Mouse (Mus musculus): ENCODE data around the gene Rps15. TPM values are rescaled to one million over a fixed set of nuclear protein-coding genes. Genes with fewer than 3 reads are reported as not detected.

Rps15 gene
- 539 and 578 TPM in 2 replicates for total RNA-seq (2023)

DNA sequence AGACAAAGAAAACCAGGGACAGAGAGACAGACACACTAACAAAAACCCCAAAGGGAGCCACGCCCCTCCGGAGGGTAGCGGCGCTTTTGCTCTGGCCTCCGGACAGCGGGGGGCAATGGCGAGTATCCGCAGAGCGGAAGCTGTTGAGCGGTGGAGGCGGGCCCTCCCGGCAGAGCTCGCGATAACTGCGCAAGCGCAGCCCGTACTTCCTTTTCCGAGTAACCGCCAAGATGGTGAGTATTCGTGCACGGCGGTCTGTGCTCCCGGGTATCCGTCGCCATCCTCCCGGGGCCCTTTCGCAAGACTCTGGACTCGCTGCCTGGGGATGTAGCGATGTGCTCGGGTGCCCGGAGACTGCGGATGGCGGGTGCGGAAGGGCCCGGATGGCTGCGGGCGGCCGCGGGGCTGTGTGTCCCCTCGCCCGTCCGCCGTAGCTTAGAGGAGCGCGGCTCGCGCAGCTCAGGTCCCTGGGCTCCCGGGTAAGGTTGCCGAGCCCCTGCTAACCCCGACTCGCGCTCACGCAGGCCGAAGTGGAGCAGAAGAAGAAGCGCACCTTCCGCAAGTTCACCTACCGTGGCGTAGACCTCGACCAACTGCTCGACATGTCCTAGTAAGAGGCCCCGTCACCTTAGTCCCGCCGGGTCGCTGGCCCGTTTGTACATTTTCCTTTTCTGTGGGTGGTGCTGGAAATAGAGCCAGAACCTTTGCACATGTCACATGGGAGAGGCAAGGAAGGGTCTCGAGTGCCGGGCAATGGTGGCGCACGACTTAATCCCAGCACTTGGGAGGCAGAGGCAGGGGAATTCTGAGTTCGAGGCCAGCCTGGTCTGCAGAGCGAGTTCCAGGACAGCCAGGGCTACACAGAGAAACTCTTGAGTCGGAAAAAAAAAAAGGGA lies at the start of gene Rps15:
Rps15 (plus strand) TSS at position 203 of the 896 bp plus-strand sequence.

DNA sequence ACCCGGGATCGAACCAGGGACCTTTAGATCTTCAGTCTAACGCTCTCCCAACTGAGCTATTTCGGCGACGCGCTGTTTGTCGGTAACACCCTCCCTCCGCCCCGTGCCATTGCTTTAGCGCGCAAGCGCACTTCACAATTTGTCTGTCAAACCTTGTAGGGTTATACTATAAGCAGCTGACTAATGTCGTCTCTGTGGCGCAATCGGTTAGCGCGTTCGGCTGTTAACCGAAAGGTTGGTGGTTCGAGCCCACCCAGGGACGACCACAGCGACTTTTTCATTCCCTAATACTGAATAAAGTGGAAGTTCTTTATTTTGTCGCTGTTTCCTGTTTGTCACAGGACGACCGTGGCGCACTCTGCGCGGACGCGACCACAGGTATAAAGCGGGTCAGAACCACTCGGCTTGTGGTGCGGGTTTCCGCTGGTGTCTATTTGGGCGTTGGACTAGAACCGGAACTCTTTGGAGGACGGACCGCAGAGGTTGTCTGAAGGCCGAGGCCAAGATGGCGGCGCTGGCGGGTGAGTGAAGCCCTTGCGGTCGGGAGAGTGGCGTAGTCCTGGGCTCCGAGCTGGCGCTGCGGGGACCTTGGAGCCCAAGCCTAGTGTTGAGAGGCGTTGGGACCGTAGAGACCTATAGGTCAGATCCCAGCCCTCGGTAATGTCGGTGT lies 43.1 kb upstream of the Rps15 start, which contains the start of gene Ndufs7:
Ndufs7 (plus strand) TSS at position 151 of the 670 bp plus-strand sequence.

GRCm38 (mm10) chr10:80260642-80261584 lies 31.3 kb upstream of the Rps15 start, which contains the start of the genes Gamt and Dazap1:
Gamt (minus strand) TSS chr10:80261012.
Dazap1 (plus strand) TSS chr10:80261486.

GRCm38 (mm10) chr10:80295618-80296425 lies 3.6 kb downstream of the Rps15 start, which contains the start of gene Apc2:
Apc2 (plus strand) TSS chr10:80295977.

DNA sequence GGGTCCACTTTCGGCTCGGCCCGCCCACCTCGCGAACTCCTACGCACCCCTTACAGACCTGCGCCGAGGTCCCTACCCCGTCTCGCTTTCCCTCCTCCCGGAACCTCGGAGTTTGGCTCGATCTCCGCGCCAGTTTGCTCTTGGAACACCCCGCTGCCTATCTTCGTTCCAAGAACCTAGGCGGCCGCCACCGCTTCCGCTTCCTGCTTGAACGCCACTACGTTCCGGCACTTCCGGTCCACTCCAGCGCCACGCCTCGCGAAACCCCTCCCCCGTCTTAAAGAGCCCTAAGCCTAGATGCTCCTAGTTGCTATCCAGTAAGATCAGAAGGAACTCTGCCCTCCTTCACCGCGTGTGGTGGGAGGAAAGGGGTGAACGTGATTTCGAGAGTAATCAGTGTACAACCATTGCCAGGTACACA lies 28.1 kb downstream of the Rps15 start, which contains the start of gene 2310011J03Rik:
2310011J03Rik (minus strand) TSS at position 198 of the 421 bp plus-strand sequence.

GRCm38 (mm10) chr10:80329273-80330081 lies 37.2 kb downstream of the Rps15 start, which contains the start of the genes Pcsk4 and Reep6:
Pcsk4 (minus strand) TSS chr10:80329498.
Reep6 (plus strand) TSS chr10:80329953.

Other genes starting within 250 kb of the Rps15 start
- 228 and 229 TPM in 2 replicates for gene Gpx4, start 245.3 kb upstream of the Rps15 start, total RNA-seq (2023)
- gene Sbno2, start 186.9 kb upstream of the Rps15 start, total RNA-seq (2023): 164 and 210 TPM in 2 replicates
- 193 and 249 TPM in 2 replicates for gene Stk11, start 176.7 kb upstream of the Rps15 start, total RNA-seq (2023)
- gene Atp5d, start 153.8 kb upstream of the Rps15 start, total RNA-seq (2023): 81.5 and 92.7 TPM in 2 replicates
- gene Cbarp, start 151.6 kb upstream of the Rps15 start, total RNA-seq (2023): 0.61 and 1.3 TPM in 2 replicates
- gene Midn, start 144.2 kb upstream of the Rps15 start, total RNA-seq (2023): 220 and 226 TPM in 2 replicates
- 41.2 and 65.3 TPM in 2 replicates for gene Cirbp, start 126.5 kb upstream of the Rps15 start, total RNA-seq (2023)
- 1.8 and 2.7 TPM in 2 replicates for gene 1600002K03Rik, start 119.5 kb upstream of the Rps15 start, total RNA-seq (2023)
- not detected in 2 replicates for gene Efna2, start 113.0 kb upstream of the Rps15 start, total RNA-seq (2023)
- 20.6 and 22.3 TPM in 2 replicates for gene Mum1, start 66.0 kb upstream of the Rps15 start, total RNA-seq (2023)
- 44.9 and 49.8 TPM in 2 replicates for gene Ndufs7, start 43.3 kb upstream of the Rps15 start, total RNA-seq (2023)
- 4.0 and 4.8 TPM in 2 replicates for gene Gamt, start 31.4 kb upstream of the Rps15 start, total RNA-seq (2023)
- gene Dazap1, start 31.0 kb upstream of the Rps15 start, total RNA-seq (2023): 71.8 and 72.5 TPM in 2 replicates
- not detected in 2 replicates for gene Apc2, start 3.5 kb downstream of the Rps15 start, total RNA-seq (2023)
- gene 2310011J03Rik, start 28.1 kb downstream of the Rps15 start, total RNA-seq (2023): 29.5 and 40.3 TPM in 2 replicates
- gene Pcsk4, start 37.0 kb downstream of the Rps15 start, total RNA-seq (2023): not detected in 2 replicates
- gene Reep6, start 37.5 kb downstream of the Rps15 start, total RNA-seq (2023): 0.44 and 0.54 TPM in 2 replicates
- not detected in 2 replicates for gene Adamtsl5, start 56.0 kb downstream of the Rps15 start, total RNA-seq (2023)
- not detected in 2 replicates for gene Plk5, start 64.0 kb downstream of the Rps15 start, total RNA-seq (2023)
- gene Mex3d, start 95.2 kb downstream of the Rps15 start, total RNA-seq (2023): 1.9 and 2.6 TPM in 2 replicates
- gene Mbd3, start 107.1 kb downstream of the Rps15 start, total RNA-seq (2023): 30.1 and 33.3 TPM in 2 replicates
- gene Uqcr11, start 114.4 kb downstream of the Rps15 start, total RNA-seq (2023): 68.5 and 72.8 TPM in 2 replicates
- 40.0 and 42.1 TPM in 2 replicates for gene Tcf3, start 141.2 kb downstream of the Rps15 start, total RNA-seq (2023)
- not detected in 2 replicates for gene Onecut3, start 202.4 kb downstream of the Rps15 start, total RNA-seq (2023)
- not detected in 2 replicates for gene Atp8b3, start 246.7 kb downstream of the Rps15 start, total RNA-seq (2023)